Mouse (Mus musculus) left cerebral cortex, adult 2 months (tissue): ENCODE measurements at regions not wholly inside any gene's neighbourhood (a gene's known extent, or its start where the extent isn't known, plus 50 kb on each side); places are given as distances from the start of the nearest gene placed in this dataset.

Source experiments
- DNase-seq, 2 experiments: peaks; one replicate each; pipeline ENCODE4 v3.0.0; 2021 to 2022; ENCODE audit warnings: low spot score in 2 of 2, mixed read lengths in 1 of 2; ENCODE audit errors: extremely low spot score in 1 of 2
- H3K27ac ChIP-seq: fragments of 200-600 bp; 2 replicates; pipeline ENCODE4 v1.8.1; 2022
- H3K4me3 ChIP-seq: fragments of 200-600 bp; 2 replicates; pipeline ENCODE4 v1.8.1; 2022
- CTCF ChIP-seq: fragments of 200-600 bp; IDR thresholded peaks from 2 replicates; pipeline ENCODE4 v1.8.1; 2022; ENCODE audit warnings: antibody characterized with exemption, mild to moderate bottlenecking, moderate library complexity
- intact Hi-C: fragments of 180-260 bp; cut with DNase I; formaldehyde crosslinking; loops from one replicate; pipeline ENCODE4 v1.15.1; 2025

DNA sequence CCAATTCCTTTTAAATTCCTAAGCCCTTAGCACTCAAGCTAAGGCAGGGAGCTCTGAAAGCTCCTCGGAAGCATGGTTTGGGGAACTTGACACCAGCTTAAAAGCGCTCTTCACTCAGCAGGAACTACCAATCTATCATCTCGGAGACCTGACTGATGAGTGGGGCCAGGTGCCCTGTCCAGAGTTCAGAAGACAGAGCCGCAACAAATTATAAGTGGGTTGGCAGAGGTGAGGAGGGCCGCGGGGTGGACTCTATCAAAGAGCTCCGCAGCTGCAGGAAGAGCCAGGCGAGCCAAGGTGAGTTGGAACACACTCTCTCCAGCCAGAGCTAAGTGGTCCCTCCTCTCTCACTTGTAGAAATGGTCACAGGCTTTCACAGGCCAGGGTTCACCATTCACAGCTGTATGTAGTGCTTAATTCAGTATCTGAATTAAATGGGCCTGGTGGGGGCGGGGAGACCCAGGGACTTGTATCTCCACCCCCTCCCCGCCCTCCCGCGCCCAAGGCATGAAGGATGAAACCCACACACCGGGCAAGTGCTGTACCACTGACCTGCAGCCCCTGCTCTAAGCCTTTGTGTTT, 180.8 kb downstream of the Stim2 start:
- no peak for TF ChIP-seq CTCF
- intact Hi-C loops, result no loop called here
- no peak for DNase-seq
- Histone ChIP-seq H3K4me3 (no peak overlapping the region), H3K27ac (no peak overlapping the region)

GRCm38 (mm10) chr5:54180192-54180611, 181.9 kb downstream of the Stim2 start:
- H3K4me3 ChIP-seq, result no peak overlapping the region
- no peak overlapping the region for H3K27ac ChIP-seq
- no peak for TF ChIP-seq CTCF
- intact Hi-C loops, result no loop called here
- DNase-seq, result no peak

GRCm38 (mm10) chr5:54180640-54181326, 182.5 kb downstream of the Stim2 start:
- Histone ChIP-seq H3K27ac (no peak overlapping the region), H3K4me3 (no peak overlapping the region)
- TF ChIP-seq CTCF, result no peak
- intact Hi-C loops, result no loop called here
- no peak for DNase-seq

GRCm38 (mm10) chr5:54181327-54181863, 183.1 kb downstream of the Stim2 start:
- no peak for DNase-seq
- Histone ChIP-seq H3K27ac (no peak overlapping the region), H3K4me3 (no peak overlapping the region)
- TF ChIP-seq CTCF, result no peak
- intact Hi-C loops, result no loop called here

DNA sequence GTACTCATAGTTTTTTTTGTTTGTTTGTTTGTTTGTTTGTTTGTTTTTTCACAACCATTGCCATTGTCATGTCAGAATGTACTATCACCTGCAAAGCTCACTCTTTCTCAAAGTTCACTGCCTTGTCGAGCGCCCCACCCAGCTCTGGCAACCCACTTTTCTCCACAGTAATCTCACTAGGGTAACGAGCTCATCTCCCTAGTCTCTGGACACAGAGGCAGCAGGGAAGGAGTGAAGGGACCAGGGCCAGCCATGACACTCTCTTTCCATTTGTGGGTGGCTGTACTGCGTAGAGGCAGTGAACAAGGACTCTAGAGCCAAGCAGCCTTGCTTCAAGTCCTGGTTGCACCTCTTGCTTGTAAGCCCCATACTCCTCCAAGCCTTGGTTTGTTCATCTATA, 184.5 kb downstream of the Stim2 start:
- Histone ChIP-seq H3K27ac (no peak overlapping the region), H3K4me3 (no peak overlapping the region)
- TF ChIP-seq CTCF, result no peak
- no peak for DNase-seq
- intact Hi-C loops, result no loop called here

DNA sequence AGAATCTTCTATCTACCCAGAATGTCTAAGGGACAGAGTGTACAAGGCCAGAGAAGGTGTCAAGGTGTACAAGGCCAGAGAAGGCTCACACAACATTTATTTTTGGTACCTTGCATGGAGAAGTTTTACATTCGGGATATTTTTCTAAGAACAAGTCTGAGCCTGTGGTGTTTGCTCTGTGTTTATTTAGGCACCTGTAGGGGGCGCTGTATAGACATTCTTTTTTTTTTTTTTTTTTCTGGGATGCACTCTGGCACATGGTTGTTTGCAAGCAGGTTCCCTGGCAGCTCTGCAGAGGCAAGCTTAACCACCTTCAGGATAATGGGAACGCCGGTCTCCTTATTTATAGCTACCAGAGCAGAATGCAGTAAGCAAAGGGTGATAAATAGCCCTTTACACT, 187.4 kb downstream of the Stim2 start:
- DNase-seq, result no peak
- no peak overlapping the region for H3K27ac ChIP-seq
- TF ChIP-seq CTCF, result peak; percentile 41
- intact Hi-C loops, result no loop called here
- no peak overlapping the region for H3K4me3 ChIP-seq

DNA sequence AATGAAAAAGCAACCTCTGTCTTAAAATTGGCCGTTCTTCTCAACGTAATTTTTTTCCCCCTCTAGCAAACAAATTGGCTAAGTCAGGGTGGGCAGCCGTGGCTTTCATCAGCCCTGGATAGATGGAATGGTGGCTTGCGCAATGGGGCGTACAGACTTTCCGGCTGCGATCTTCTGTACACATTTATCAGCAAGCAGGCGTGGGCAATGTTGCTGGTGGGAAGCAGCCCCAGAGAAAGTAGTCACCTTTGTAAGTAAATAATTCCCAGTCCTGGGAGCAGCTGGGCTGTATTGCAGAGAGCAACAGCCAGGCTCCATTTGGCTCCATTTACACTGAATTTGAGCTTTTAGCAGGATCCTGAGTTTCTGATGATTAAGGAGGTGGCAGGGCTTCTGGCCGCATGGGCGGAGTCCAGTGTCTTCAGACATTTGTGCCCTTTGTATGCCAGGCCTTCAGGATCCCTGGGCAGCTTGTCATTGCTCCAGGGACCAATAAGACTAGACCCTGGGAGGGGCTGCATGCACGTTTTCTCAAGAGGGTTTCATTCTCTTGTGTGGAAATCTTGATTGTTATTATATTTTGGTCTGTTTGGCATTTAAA, 187.9 kb downstream of the Stim2 start:
- no peak for DNase-seq
- TF ChIP-seq CTCF, result no peak
- Histone ChIP-seq H3K27ac (no peak overlapping the region), H3K4me3 (no peak overlapping the region)
- intact Hi-C loops, result no loop called here

GRCm38 (mm10) chr5:54191688-54192087, 193.4 kb downstream of the Stim2 start:
- intact Hi-C loops, result loop anchor here (10.0 kb wide), 1 partner anchor 243 kb away; no protein-coding TSS in a partner anchor
- Histone ChIP-seq H3K27ac (no peak overlapping the region), H3K4me3 (no peak overlapping the region)
- peak; percentile 64 for TF ChIP-seq CTCF
- DNase-seq, result no peak

- no peak overlapping the region for H3K4me3 ChIP-seq
- intact Hi-C loops, result loop anchor here (10.0 kb wide), 1 partner anchor 240 kb away; no protein-coding TSS in a partner anchor
- DNase-seq, result no peak
- no peak overlapping the region for H3K27ac ChIP-seq
- TF ChIP-seq CTCF, result no peak
Observed at GRCm38 (mm10) chr5:54194846-54195245, 196.5 kb downstream of the Stim2 start.

DNA sequence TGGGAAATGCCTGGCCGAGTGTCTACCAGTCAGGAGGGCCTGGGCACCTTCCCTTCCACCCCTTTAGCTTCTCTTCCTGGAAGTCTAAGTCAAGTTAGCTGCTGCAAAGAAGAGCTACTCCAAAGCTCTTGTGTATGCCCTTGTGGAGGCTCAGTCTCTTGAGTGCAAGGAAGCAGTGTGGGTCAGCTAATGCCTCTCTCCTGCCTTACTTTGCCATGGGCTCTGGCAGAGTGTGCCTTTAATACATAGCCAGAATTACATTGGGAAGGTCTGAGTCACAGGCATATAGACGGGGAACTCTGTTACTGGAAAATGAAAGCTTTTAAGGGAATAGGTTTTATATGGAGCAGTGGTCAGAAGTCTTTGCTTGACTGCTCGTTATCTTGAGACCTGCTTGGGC, 201.7 kb downstream of the Stim2 start:
- intact Hi-C loops, result no loop called here
- Histone ChIP-seq H3K27ac (no peak overlapping the region), H3K4me3 (no peak overlapping the region)
- DNase-seq, result no peak
- no peak for TF ChIP-seq CTCF

DNA sequence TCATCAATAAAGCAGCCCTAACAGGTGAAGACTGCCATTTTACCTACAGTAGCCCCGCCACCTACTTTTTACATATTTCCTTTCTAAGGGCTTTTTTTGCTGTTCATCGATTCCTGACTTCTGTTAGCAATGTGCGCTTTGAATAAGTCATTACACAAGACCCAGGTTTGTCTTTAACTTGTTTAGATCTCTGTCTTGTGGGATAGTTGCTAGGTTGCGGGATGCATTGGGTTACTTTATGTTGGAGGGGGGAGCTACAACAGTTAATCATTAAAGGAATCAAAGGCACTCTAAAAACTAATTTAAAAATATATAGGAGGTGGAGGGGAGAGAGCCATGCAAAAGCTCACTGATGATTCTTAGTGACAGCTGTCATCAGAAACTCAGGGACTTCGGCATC, 202.3 kb downstream of the Stim2 start:
- no peak for DNase-seq
- no peak overlapping the region for H3K27ac ChIP-seq
- no peak for TF ChIP-seq CTCF
- H3K4me3 ChIP-seq, result no peak overlapping the region
- intact Hi-C loops, result no loop called here

- DNase-seq, result no peak
- Histone ChIP-seq H3K4me3 (no peak overlapping the region), H3K27ac (no peak overlapping the region)
- intact Hi-C loops, result no loop called here
- TF ChIP-seq CTCF, result no peak
Observed at GRCm38 (mm10) chr5:54211457-54211856, 213.2 kb downstream of the Stim2 start.
